Mouse (Mus musculus): ENCODE measurements around the gene Gm10234. TPM values are rescaled to one million over a fixed set of nuclear protein-coding genes. Genes with fewer than 3 reads are reported as not detected.

Gm10234 gene
- polyA plus RNA-seq (2012; fragmentation: generic; extraction: Trizol) = not detected
- long read RNA-seq, experiment 1 = 0 reads
- long read RNA-seq, experiment 2 = 0 reads

DNA sequence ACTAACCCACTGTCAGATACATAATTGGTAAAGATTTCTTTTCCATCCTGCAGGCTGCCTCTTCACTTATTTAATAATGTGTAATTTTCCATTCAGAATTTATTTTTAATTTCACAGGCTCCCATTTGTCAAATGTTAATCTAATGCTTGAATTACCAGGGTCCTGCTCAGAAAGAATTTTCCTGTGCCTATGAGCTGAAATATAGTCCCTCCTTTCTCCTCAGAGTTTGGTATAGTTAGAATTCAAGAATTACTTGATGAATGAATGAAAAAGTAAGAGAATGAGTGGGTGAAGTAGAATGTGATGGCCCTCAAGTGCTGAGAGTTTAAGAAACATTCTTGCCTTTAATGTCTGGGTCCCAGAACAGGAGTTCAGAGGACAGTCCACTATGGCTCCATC lies at the start of gene Gm10234:
Gm10234 (plus strand) TSS at position 301 of the 400 bp plus-strand sequence.
- H3ac ChIP-seq (ENCODE audit: control insufficient read depth, insufficient read length, low read depth) = no peak within 1 kb of the TSS
- TF ChIP-seq FOSL1 (IDR thresholded peaks at IDR 0.05; ENCODE audit: insufficient read depth, low read length, poor library complexity, severe bottlenecking) (no peak), MYOD1 (IDR thresholded peaks at IDR 0.05; ENCODE audit: control insufficient read depth, insufficient read length, low read depth) (no peak), MAX (IDR thresholded peaks at IDR 0.05) (no peak), MYOG (IDR thresholded peaks at IDR 0.05; ENCODE audit: control insufficient read depth, extremely low read depth, insufficient read length) (no peak), CEBPB (IDR thresholded peaks at IDR 0.05; ENCODE audit: low read depth) (no peak), USF1 (IDR thresholded peaks at IDR 0.05; ENCODE audit: low read depth) (no peak)
- H3K27me3 ChIP-seq (ENCODE audit: control insufficient read depth, insufficient read depth, insufficient read length) = no peaks in the 10 kb centered on the region

GRCm38 (mm10) chr6:95277633-95278032 lies 44.3 kb upstream of the Gm10234 start:
- TF ChIP-seq MYOD1 (IDR thresholded peaks at IDR 0.05; ENCODE audit: control insufficient read depth, insufficient read length, low read depth) (no peak), USF1 (IDR thresholded peaks at IDR 0.05; ENCODE audit: low read depth) (no peak), CTCF (IDR thresholded peaks at IDR 0.05; ENCODE audit: control insufficient read depth, insufficient read depth, insufficient read length) (no peak), FOSL1 (IDR thresholded peaks at IDR 0.05; ENCODE audit: insufficient read depth, low read length, poor library complexity, severe bottlenecking) (no peak), CEBPB (IDR thresholded peaks at IDR 0.05; ENCODE audit: low read depth) (no peak), MAX (IDR thresholded peaks at IDR 0.05) (no peak), MYOG (IDR thresholded peaks at IDR 0.05; ENCODE audit: control insufficient read depth, extremely low read depth, insufficient read length) (no peak)
- Histone ChIP-seq H3K36me3 (ENCODE audit: control insufficient read depth, insufficient read depth) (no peaks in the 10 kb centered on the region), H3K79me2 (ENCODE audit: control insufficient read depth, insufficient read depth) (no peaks in the 10 kb centered on the region), H3ac (ENCODE audit: control insufficient read depth, insufficient read length, low read depth) (no peak overlapping the region), H3K79me3 (ENCODE audit: low read depth) (no peaks in the 10 kb centered on the region), H3K27me3 (ENCODE audit: control insufficient read depth, insufficient read depth, insufficient read length) (no peaks in the 10 kb centered on the region), H3K4me3 (ENCODE audit: insufficient read depth, poor library complexity, severe bottlenecking) (no peak overlapping the region)

More for the DNA sequence above, at the start of gene Gm10234:
- no peaks in the 10 kb centered on the region for H3K36me3 ChIP-seq (ENCODE audit: control insufficient read depth, insufficient read depth)
- H3K4me3 ChIP-seq (ENCODE audit: insufficient read depth, poor library complexity, severe bottlenecking) = no peak within 1 kb of the TSS
- no peaks in the 10 kb centered on the region for H3K79me3 ChIP-seq (ENCODE audit: low read depth)
- H3K79me2 ChIP-seq (ENCODE audit: control insufficient read depth, insufficient read depth) = no peaks in the 10 kb centered on the region

GRCm38 (mm10) chr6:95296025-95296424 lies 25.9 kb upstream of the Gm10234 start:
- H3K36me3 ChIP-seq (ENCODE audit: control insufficient read depth, insufficient read depth) = no peaks in the 10 kb centered on the region
- no peaks in the 10 kb centered on the region for H3K79me2 ChIP-seq (ENCODE audit: control insufficient read depth, insufficient read depth)
- H3K79me3 ChIP-seq (ENCODE audit: low read depth) = no peaks in the 10 kb centered on the region
- no peaks in the 10 kb centered on the region for H3K27me3 ChIP-seq (ENCODE audit: control insufficient read depth, insufficient read depth, insufficient read length)
- TF ChIP-seq MYOD1 (IDR thresholded peaks at IDR 0.05; ENCODE audit: control insufficient read depth, insufficient read length, low read depth) (no peak), MAX (IDR thresholded peaks at IDR 0.05) (no peak), CTCF (IDR thresholded peaks at IDR 0.05; ENCODE audit: control insufficient read depth, insufficient read depth, insufficient read length) (no peak), MYOG (IDR thresholded peaks at IDR 0.05; ENCODE audit: control insufficient read depth, extremely low read depth, insufficient read length) (no peak), FOSL1 (IDR thresholded peaks at IDR 0.05; ENCODE audit: insufficient read depth, low read length, poor library complexity, severe bottlenecking) (no peak), USF1 (IDR thresholded peaks at IDR 0.05; ENCODE audit: low read depth) (no peak), CEBPB (IDR thresholded peaks at IDR 0.05; ENCODE audit: low read depth) (no peak)
- H3ac ChIP-seq (ENCODE audit: control insufficient read depth, insufficient read length, low read depth) = no peak overlapping the region
- H3K4me3 ChIP-seq (ENCODE audit: insufficient read depth, poor library complexity, severe bottlenecking) = no peak overlapping the region

GRCm38 (mm10) chr6:95298387-95298786 lies 23.5 kb upstream of the Gm10234 start:
- H3K36me3 ChIP-seq (ENCODE audit: control insufficient read depth, insufficient read depth) = no peaks in the 10 kb centered on the region
- TF ChIP-seq CTCF (IDR thresholded peaks at IDR 0.05; ENCODE audit: control insufficient read depth, insufficient read depth, insufficient read length) (no peak), MYOD1 (IDR thresholded peaks at IDR 0.05; ENCODE audit: control insufficient read depth, insufficient read length, low read depth) (peak; percentile 90), USF1 (IDR thresholded peaks at IDR 0.05; ENCODE audit: low read depth) (no peak)
- H3K27me3 ChIP-seq (ENCODE audit: control insufficient read depth, insufficient read depth, insufficient read length) = no peaks in the 10 kb centered on the region
- H3K79me2 ChIP-seq (ENCODE audit: control insufficient read depth, insufficient read depth) = no peaks in the 10 kb centered on the region
- H3K79me3 ChIP-seq (ENCODE audit: low read depth) = no peaks in the 10 kb centered on the region
- H3ac ChIP-seq (ENCODE audit: control insufficient read depth, insufficient read length, low read depth) = no peak overlapping the region
- H3K4me3 ChIP-seq (ENCODE audit: insufficient read depth, poor library complexity, severe bottlenecking) = no peak overlapping the region

DNA sequence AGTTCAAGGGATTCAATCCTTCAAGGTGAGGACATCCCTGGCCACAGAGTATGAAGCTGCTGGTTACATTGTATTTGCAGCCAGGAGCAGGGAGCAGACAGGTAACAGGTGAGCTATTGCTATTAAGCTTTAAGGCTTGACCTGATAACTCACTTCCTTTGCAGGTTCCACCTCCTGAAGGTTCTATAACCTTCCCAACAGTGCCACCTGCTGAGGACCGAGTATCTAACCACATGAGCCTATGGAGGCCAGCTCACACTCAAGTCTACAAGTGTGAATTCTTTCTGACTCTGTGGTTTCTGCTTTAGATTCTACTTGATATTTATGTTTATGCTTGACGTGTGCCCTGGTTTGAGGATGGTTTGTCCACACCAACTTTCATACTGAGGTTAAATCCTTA lies 21.3 kb upstream of the Gm10234 start:
- H3K79me2 ChIP-seq (ENCODE audit: control insufficient read depth, insufficient read depth) = no peaks in the 10 kb centered on the region
- no peak overlapping the region for H3K4me3 ChIP-seq (ENCODE audit: insufficient read depth, poor library complexity, severe bottlenecking)
- no peaks in the 10 kb centered on the region for H3K36me3 ChIP-seq (ENCODE audit: control insufficient read depth, insufficient read depth)
- H3ac ChIP-seq (ENCODE audit: control insufficient read depth, insufficient read length, low read depth) = no peak overlapping the region
- no peaks in the 10 kb centered on the region for H3K79me3 ChIP-seq (ENCODE audit: low read depth)
- no peaks in the 10 kb centered on the region for H3K27me3 ChIP-seq (ENCODE audit: control insufficient read depth, insufficient read depth, insufficient read length)
- no peak for TF ChIP-seq MAX (IDR thresholded peaks at IDR 0.05)
- no peak for TF ChIP-seq FOSL1 (IDR thresholded peaks at IDR 0.05; ENCODE audit: insufficient read depth, low read length, poor library complexity, severe bottlenecking)
- TF ChIP-seq MYOD1 (IDR thresholded peaks at IDR 0.05; ENCODE audit: control insufficient read depth, insufficient read length, low read depth) = no peak
- no peak for TF ChIP-seq CEBPB (IDR thresholded peaks at IDR 0.05; ENCODE audit: low read depth)
- TF ChIP-seq MYOG (IDR thresholded peaks at IDR 0.05; ENCODE audit: control insufficient read depth, extremely low read depth, insufficient read length) = no peak
- no peak for TF ChIP-seq CTCF (IDR thresholded peaks at IDR 0.05; ENCODE audit: control insufficient read depth, insufficient read depth, insufficient read length)
- no peak for TF ChIP-seq USF1 (IDR thresholded peaks at IDR 0.05; ENCODE audit: low read depth)

GRCm38 (mm10) chr6:95331191-95331590 lies 9.3 kb downstream of the Gm10234 start:
- no peak overlapping the region for H3ac ChIP-seq (ENCODE audit: control insufficient read depth, insufficient read length, low read depth)
- no peaks in the 10 kb centered on the region for H3K79me2 ChIP-seq (ENCODE audit: control insufficient read depth, insufficient read depth)
- no peaks in the 10 kb centered on the region for H3K36me3 ChIP-seq (ENCODE audit: control insufficient read depth, insufficient read depth)
- H3K79me3 ChIP-seq (ENCODE audit: low read depth) = no peaks in the 10 kb centered on the region
- no peaks in the 10 kb centered on the region for H3K27me3 ChIP-seq (ENCODE audit: control insufficient read depth, insufficient read depth, insufficient read length)
- H3K4me3 ChIP-seq (ENCODE audit: insufficient read depth, poor library complexity, severe bottlenecking) = no peak overlapping the region
- TF ChIP-seq MYOD1 (IDR thresholded peaks at IDR 0.05; ENCODE audit: control insufficient read depth, insufficient read length, low read depth) = no peak
- TF ChIP-seq FOSL1 (IDR thresholded peaks at IDR 0.05; ENCODE audit: insufficient read depth, low read length, poor library complexity, severe bottlenecking) = no peak
- no peak for TF ChIP-seq CEBPB (IDR thresholded peaks at IDR 0.05; ENCODE audit: low read depth)
- TF ChIP-seq MYOG (IDR thresholded peaks at IDR 0.05; ENCODE audit: control insufficient read depth, extremely low read depth, insufficient read length) = no peak
- TF ChIP-seq CTCF (IDR thresholded peaks at IDR 0.05; ENCODE audit: control insufficient read depth, insufficient read depth, insufficient read length) = no peak
- no peak for TF ChIP-seq MAX (IDR thresholded peaks at IDR 0.05)
- TF ChIP-seq USF1 (IDR thresholded peaks at IDR 0.05; ENCODE audit: low read depth) = no peak
